Mouse (Mus musculus) frontal cortex, postnatal 36 days (tissue): ENCODE results near the gene Il1rl1.

Source experiments
- DNase-seq, 2 experiments: peaks; one replicate each; pipeline ENCODE4 v3.0.0; 2022; ENCODE audit warnings: low spot score in 2 of 2

Il1rl1 gene

GRCm38 (mm10) chr1:40428910-40429675 lies at the start of gene Il1rl1:
Gene Il1rl1, plus strand, starts transcription at chr1:40429570.
- no peak for DNase-seq

DNA sequence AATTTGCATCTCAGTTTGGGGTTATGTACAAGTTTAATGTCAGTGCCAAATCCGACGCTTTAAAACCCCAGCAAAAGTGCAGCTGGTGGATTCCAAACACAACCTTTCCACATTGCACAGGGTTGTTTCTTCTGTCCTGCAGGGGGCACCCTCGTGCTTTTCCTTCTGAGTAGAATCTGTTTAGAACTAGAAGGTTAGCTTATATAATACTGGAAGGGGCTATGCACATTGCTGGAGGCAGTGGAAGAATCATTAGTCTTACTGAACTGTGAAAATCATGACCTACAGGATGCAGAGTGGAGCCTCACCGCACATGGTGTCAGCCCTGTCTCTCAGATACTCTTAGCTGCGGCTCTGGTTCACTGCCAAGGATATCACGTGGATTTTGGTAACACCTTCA lies 49.3 kb upstream of the Il1rl1 start:
- DNase-seq, result peak; percentile 72 to 76

DNA sequence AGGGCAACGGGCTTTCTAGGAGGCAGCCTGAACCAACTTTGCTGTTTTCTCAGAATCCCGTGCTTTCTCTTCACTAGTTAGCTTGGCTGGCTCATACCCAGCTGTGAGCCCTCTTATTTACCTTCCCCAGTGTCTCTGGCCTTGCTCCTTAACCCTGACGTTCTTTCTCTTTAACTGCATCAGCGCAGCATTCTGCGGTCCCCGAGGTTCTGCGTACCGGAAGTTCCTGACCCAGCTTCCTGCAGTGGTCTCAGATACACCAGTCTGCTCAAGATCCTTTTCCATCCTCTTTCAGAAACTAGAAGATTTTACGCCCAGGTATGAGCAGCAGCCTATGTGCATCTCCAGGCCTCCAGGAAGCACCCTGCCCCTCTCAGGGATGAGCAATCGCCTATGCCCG lies 48.4 kb upstream of the Il1rl1 start:
- DNase-seq, result no peak

DNA sequence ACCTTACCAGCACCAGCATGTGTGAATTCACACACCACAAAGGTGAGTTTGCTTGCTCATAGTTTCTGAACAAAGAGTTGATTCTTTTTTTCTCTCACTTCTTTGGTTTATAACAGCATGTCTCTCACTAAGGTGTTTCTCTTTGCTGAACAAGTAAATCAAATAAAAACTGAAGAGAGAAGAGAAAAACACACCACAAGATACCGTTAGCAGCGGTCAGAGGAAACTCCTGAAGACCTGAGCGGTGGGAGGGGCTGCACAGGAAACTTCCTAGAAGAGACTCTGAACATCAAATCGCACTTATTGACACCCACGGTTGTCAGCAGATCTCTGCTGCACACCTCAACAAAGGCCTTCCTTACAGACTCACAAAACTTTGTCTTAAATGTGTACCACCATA lies 46.5 kb upstream of the Il1rl1 start:
- no peak for DNase-seq

DNA sequence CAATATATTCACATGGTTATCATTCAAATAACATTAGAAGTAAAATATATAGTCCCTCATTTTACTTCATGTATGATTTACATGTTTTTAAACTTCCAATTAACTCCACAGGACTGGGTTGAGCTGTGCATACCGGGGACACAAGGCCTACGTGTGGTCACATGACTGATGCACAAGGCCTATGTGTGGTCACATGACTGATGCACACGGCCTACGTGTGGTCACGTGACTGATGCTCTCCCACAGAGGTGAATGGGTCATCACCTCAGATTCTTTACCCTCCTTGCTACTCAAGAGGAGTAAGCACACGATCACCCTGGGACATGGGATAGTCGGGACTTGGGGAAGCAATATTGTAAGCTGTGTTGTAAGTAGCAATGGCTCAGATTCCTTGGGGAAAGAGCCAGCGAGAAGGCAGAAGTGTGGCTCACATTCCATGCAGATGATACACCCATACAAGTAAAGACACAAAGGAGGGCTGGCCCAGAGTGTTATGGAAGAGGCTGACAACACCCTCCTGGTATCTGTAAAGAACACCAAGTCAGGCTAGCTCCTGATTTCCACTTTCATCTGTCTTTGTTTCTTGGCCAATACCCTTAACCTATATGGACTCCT lies 44.3 kb upstream of the Il1rl1 start:
- DNase-seq, result no peak

- no peak for DNase-seq
Observed at GRCm38 (mm10) chr1:40391374-40391773, 38.0 kb upstream of the Il1rl1 start.

GRCm38 (mm10) chr1:40392535-40392934 lies 36.8 kb upstream of the Il1rl1 start:
- no peak for DNase-seq

GRCm38 (mm10) chr1:40393214-40393613 lies 36.2 kb upstream of the Il1rl1 start:
- DNase-seq, result no peak

- no peak for DNase-seq
Observed at GRCm38 (mm10) chr1:40399639-40400038, 29.7 kb upstream of the Il1rl1 start.

DNA sequence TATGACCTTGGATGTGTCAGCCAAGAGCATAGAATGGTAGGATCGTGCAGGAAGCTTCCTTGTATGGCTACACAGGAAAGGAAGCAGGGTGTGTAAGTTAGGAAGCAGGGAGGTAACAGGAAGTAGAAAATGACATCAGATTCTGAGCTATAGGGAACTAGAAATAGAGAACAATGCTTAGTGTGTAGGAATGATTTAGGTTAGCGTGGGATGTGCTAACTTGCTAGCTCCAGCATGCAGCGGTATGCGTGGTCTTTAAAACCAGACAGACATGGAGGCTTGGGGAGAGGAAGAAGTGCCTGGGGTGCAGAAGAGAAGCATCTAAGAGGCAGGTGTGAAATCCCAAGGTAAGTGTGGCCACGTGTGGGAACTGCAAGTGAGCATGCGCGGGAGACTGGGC lies 24.7 kb upstream of the Il1rl1 start:
- DNase-seq, result peak; percentile 9 to 14

GRCm38 (mm10) chr1:40409882-40410281 lies 19.5 kb upstream of the Il1rl1 start:
- DNase-seq, result no peak

- DNase-seq, result no peak
Observed at GRCm38 (mm10) chr1:40413039-40413438, 16.3 kb upstream of the Il1rl1 start.

- no peak for DNase-seq
Observed at GRCm38 (mm10) chr1:40414276-40414675, 15.1 kb upstream of the Il1rl1 start.

GRCm38 (mm10) chr1:40414863-40415656 lies 14.3 kb upstream of the Il1rl1 start:
- no peak for DNase-seq

DNA sequence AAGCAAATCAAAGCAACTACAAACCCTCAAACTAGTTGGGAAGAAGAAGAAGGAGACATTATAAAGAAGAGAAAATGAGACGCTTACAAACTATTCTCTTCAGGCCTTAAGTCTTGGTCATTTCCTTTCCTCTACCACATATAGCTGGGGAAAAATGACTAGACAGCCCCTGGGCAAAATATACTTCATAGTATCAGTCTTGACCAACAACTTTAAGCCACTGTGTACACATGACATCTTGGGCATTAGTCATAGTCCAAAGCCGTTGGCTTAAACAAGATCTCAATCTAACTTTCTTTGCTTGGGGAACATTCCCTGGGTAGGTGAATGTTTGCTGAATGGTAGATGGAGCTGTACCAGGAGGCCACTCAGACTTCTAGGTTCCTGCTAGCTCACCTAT lies 12.3 kb upstream of the Il1rl1 start:
- DNase-seq, result no peak

DNA sequence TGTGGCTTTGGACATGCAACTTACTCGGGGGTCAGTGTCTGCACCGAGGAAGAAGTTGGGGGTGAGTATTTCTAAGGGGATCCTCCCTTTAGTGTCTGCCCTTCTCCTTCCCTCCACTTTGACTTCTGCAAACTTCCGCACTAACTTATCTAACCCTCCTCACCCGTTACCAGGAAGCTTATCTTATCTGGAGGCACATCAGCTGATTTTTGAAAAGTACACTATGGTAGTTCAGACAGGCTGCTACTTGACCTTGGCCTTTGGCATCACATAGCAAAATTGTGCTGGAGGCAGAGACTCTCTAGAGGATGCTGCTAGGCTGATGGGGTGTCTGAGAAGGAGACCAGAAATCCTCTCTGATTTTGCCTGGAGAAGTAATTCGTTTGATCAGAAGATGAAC lies 10.9 kb upstream of the Il1rl1 start:
- DNase-seq, result no peak

DNA sequence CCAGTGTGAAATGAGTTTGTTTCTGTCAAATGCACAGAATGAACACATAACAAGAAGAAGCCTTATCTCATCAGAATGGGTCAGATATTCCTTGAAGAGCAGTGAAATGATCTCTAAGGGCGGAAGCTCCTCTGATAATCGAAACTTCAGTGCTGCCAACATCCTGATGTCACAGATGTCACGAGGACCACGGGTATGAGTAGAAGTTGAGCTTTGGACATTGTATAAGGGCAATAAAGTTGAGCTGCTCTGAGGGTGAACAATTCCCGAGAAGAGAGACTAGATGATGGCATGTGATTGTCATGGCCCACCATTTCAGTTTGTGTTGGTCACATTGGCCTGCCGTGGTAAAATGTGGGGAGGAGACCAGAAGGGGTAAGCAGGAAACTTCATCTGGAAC lies 5.5 kb upstream of the Il1rl1 start:
- DNase-seq, result no peak

DNA sequence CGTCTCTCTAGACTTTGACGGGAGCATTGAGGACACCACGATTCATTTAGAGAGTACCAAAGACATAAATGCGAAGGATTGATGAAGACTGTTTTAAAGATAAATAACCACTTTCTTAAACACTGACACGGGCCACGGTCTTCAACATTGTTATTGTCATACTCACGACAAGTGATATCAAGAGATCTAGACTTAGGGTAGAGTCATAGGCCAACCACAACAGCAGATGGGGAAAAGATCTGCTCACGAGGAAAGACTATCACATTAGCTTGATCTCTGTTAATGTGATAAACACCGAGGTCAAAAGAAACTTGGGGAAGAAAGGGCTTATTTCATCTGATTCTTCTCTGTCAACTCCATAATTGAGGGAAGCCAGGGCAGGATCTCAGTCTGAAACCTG lies 2.1 kb upstream of the Il1rl1 start:
- DNase-seq, result no peak

GRCm38 (mm10) chr1:40427901-40428300 lies 1.5 kb upstream of the Il1rl1 start:
- DNase-seq, result no peak

GRCm38 (mm10) chr1:40430143-40430834 lies 919 bp downstream of the Il1rl1 start:
- DNase-seq, result no peak

GRCm38 (mm10) chr1:40432169-40432568 lies 2.8 kb downstream of the Il1rl1 start:
- DNase-seq, result no peak

DNA sequence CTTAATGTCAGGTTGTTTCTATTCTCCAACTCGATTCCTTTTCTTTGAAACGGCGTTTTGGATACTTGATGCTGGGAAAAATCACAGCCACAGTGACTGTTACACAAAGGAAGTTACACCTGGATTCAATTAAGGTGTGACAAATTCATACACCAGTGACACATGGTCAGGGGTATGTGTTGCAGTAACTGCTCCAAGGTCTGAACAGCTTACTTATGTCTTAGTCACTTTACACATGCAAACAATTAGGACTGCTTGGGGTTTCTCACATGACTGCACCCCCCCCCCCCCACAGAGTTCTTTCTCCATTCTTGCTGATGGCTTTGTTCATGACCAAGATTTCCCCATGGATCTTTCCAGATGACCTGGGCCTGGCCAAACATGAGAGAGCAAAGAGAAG lies 6.6 kb downstream of the Il1rl1 start:
- no peak for DNase-seq
